Mouse (Mus musculus) forebrain, embryonic 14.5 days (tissue): ENCODE measurements around the gene Slc6a9. TPM values are rescaled to one million over a fixed set of nuclear protein-coding genes. Genes with fewer than 3 reads are reported as not detected.

Experiments used
- ATAC-seq: fragments of 200-750 bp; cut with Nextera tagmentation; 2 replicates; pipeline ENCODE4 v1.8.0; 2017; ENCODE audit warnings: mild to moderate bottlenecking, moderate library complexity
- DNase-seq: peaks from one replicate; pipeline ENCODE4 v3.0.0-alpha.2; 2015; ENCODE audit warnings: low spot score
- H3K27ac ChIP-seq: fragments of 300-500 bp; sonication (generic); 2 replicates; pipeline ENCODE4 v1.5.1; 2014; ENCODE audit warnings: low read depth, mild to moderate bottlenecking, control low read depth, low read length, moderate library complexity
- H3K27me3 ChIP-seq: fragments of 300-500 bp; sonication (generic); replicated peaks from 2 replicates; pipeline ENCODE4 v1.6.1; 2014; ENCODE audit warnings: low read length, control low read depth, mixed read lengths; ENCODE audit not compliant: control insufficient read depth, insufficient read depth
- H3K36me3 ChIP-seq: fragments of 300-500 bp; sonication (generic); 2 replicates; pipeline ENCODE4 v1.6.1; 2014; ENCODE audit warnings: low read length, control low read depth; ENCODE audit not compliant: control insufficient read depth, insufficient read depth
- H3K4me1 ChIP-seq: fragments of 300-500 bp; sonication (generic); 2 replicates; pipeline ENCODE4 v1.6.1; 2014; ENCODE audit warnings: antibody characterized with exemption, low read length, control low read depth; ENCODE audit not compliant: control insufficient read depth, insufficient read depth
- H3K4me2 ChIP-seq: fragments of 300-500 bp; sonication (generic); 2 replicates; pipeline ENCODE4 v1.6.1; 2014; ENCODE audit warnings: mild to moderate bottlenecking, control low read depth, low read length
- H3K4me3 ChIP-seq: fragments of 300-500 bp; sonication (generic); 2 replicates; pipeline ENCODE4 v1.5.1; 2014; ENCODE audit warnings: low read depth, low read length, control low read depth
- H3K9ac ChIP-seq: fragments of 300-500 bp; sonication (generic); 2 replicates; pipeline ENCODE4 v1.6.1; 2014; ENCODE audit warnings: mild to moderate bottlenecking, low read length, control low read depth, moderate library complexity
- H3K9me3 ChIP-seq: fragments of 300-500 bp; sonication (generic); replicated peaks from 2 replicates; pipeline ENCODE4 v1.6.1; 2016; ENCODE audit warnings: low read length, control low read depth, mixed read lengths; ENCODE audit not compliant: control insufficient read depth
- WGBS: fragments of 180-500 bp; shearing (Covaris S2); extraction: QIAGEN DNeasy Blood & Tissue Kit; methylation state at CpG from one replicate; pipeline ENCODE4 v1.1.7; 2014; 5-methylcytosine and 5-hydroxymethylcytosine counted together
- polyA plus RNA-seq: library from polyadenylated mRNA; unstranded; fragments of >200 nt; fragmentation: Nextera tagmentation; extraction: Ambion mirVana; gene quantifications from 2 replicates; pipeline ENCODE4 v1.2.1, GENCODE M21; 2014

The Slc6a9 gene
- 8.0 and 9.6 TPM in 2 replicates for polyA plus RNA-seq

- no peak for ATAC-seq
- H3K27me3 ChIP-seq, result no peaks in the 10 kb centered on the region
- peaks cover 5% of the 10 kb centered on the region for H3K4me1 ChIP-seq
- no peak for DNase-seq
- H3K4me3 ChIP-seq, result peak within 1 kb of the TSS; percentile 71
- no peaks in the 10 kb centered on the region for H3K36me3 ChIP-seq
- H3K4me2 ChIP-seq, result peak within 1 kb of the TSS; percentile 96
- WGBS, result 23% methylated on average over 3 of the region's 3 CpGs
- peak within 1 kb of the TSS; percentile 77 for H3K27ac ChIP-seq
- peak within 1 kb of the TSS; percentile 82 for H3K9ac ChIP-seq
- no peaks in the 10 kb centered on the region for H3K9me3 ChIP-seq
Observed at GRCm38 (mm10) chr4:117834457-117834844, at the start of gene Slc6a9. Slc6a9 (plus strand) TSS chr4:117834506.

GRCm38 (mm10) chr4:117786963-117787362, 47.3 kb upstream of the Slc6a9 start:
- 45% methylated on average over 8 of the region's 8 CpGs for WGBS
- Histone ChIP-seq H3K27me3 (no peaks in the 10 kb centered on the region), H3K36me3 (no peaks in the 10 kb centered on the region), H3K27ac (no peak overlapping the region), H3K4me2 (no peak overlapping the region), H3K9me3 (no peaks in the 10 kb centered on the region), H3K9ac (no peak overlapping the region), H3K4me1 (no peaks in the 10 kb centered on the region), H3K4me3 (no peak overlapping the region)
- peak; percentile 20 for DNase-seq
- ATAC-seq, result 0 out of 2 replicates have a peak, but pooled peaks have one; percentile 23

GRCm38 (mm10) chr4:117788308-117788707, 46.0 kb upstream of the Slc6a9 start:
- Histone ChIP-seq H3K27me3 (no peaks in the 10 kb centered on the region), H3K4me3 (no peak overlapping the region), H3K27ac (no peak overlapping the region), H3K9ac (no peak overlapping the region), H3K36me3 (no peaks in the 10 kb centered on the region), H3K9me3 (no peaks in the 10 kb centered on the region), H3K4me1 (no peaks in the 10 kb centered on the region), H3K4me2 (no peak overlapping the region)
- ATAC-seq (no peak), DNase-seq (no peak)
- 68% methylated on average over 10 of the region's 10 CpGs for WGBS

- no peak for DNase-seq
- Histone ChIP-seq H3K27ac (no peak overlapping the region), H3K36me3 (no peaks in the 10 kb centered on the region), H3K9ac (no peak overlapping the region), H3K27me3 (no peaks in the 10 kb centered on the region), H3K4me2 (no peak overlapping the region), H3K4me1 (no peaks in the 10 kb centered on the region), H3K4me3 (no peak overlapping the region), H3K9me3 (no peaks in the 10 kb centered on the region)
- ATAC-seq, result no peak
- WGBS, result 83% methylated on average over 6 of the region's 6 CpGs
Observed at GRCm38 (mm10) chr4:117799904-117800303, 34.4 kb upstream of the Slc6a9 start.

- DNase-seq (no peak), ATAC-seq (no peak)
- no peak overlapping the region for H3K4me2 ChIP-seq
- no peak overlapping the region for H3K4me3 ChIP-seq
- H3K4me1 ChIP-seq, result no peaks in the 10 kb centered on the region
- H3K27ac ChIP-seq, result no peak overlapping the region
- H3K36me3 ChIP-seq, result no peaks in the 10 kb centered on the region
- H3K27me3 ChIP-seq, result no peaks in the 10 kb centered on the region
- no peaks in the 10 kb centered on the region for H3K9me3 ChIP-seq
- WGBS, result 81% methylated on average over 5 of the region's 5 CpGs
- H3K9ac ChIP-seq, result no peak overlapping the region
Observed at GRCm38 (mm10) chr4:117806992-117807391, 27.3 kb upstream of the Slc6a9 start.

GRCm38 (mm10) chr4:117810933-117811332, 23.4 kb upstream of the Slc6a9 start:
- no peak overlapping the region for H3K4me2 ChIP-seq
- no peaks in the 10 kb centered on the region for H3K27me3 ChIP-seq
- H3K27ac ChIP-seq, result no peak overlapping the region
- H3K9ac ChIP-seq, result no peak overlapping the region
- H3K36me3 ChIP-seq, result no peaks in the 10 kb centered on the region
- ATAC-seq, result no peak
- no peak overlapping the region for H3K4me3 ChIP-seq
- H3K9me3 ChIP-seq, result no peaks in the 10 kb centered on the region
- 73% methylated on average over 2 of the region's 2 CpGs for WGBS
- DNase-seq, result peak; percentile 36
- H3K4me1 ChIP-seq, result no peaks in the 10 kb centered on the region

- H3K27me3 ChIP-seq, result no peaks in the 10 kb centered on the region
- H3K4me1 ChIP-seq, result no peaks in the 10 kb centered on the region
- no peak overlapping the region for H3K27ac ChIP-seq
- WGBS, result 66% methylated on average over 9 of the region's 9 CpGs
- no peak for DNase-seq
- no peak overlapping the region for H3K4me3 ChIP-seq
- no peaks in the 10 kb centered on the region for H3K9me3 ChIP-seq
- H3K4me2 ChIP-seq, result no peak overlapping the region
- no peak overlapping the region for H3K9ac ChIP-seq
- H3K36me3 ChIP-seq, result no peaks in the 10 kb centered on the region
- no peak for ATAC-seq
Observed at GRCm38 (mm10) chr4:117813591-117814192, 20.6 kb upstream of the Slc6a9 start.

- Histone ChIP-seq H3K27ac (no peak overlapping the region), H3K4me1 (no peaks in the 10 kb centered on the region), H3K36me3 (no peaks in the 10 kb centered on the region), H3K9ac (no peak overlapping the region), H3K4me3 (no peak overlapping the region), H3K27me3 (no peaks in the 10 kb centered on the region), H3K9me3 (no peaks in the 10 kb centered on the region), H3K4me2 (no peak overlapping the region)
- ATAC-seq, result no peak
- no peak for DNase-seq
- 64% methylated on average over 4 of the region's 4 CpGs for WGBS
Observed at GRCm38 (mm10) chr4:117814333-117814732, 20.0 kb upstream of the Slc6a9 start.

- H3K4me1 ChIP-seq, result no peaks in the 10 kb centered on the region
- no peak overlapping the region for H3K27ac ChIP-seq
- H3K9ac ChIP-seq, result no peak overlapping the region
- no peaks in the 10 kb centered on the region for H3K9me3 ChIP-seq
- H3K27me3 ChIP-seq, result no peaks in the 10 kb centered on the region
- DNase-seq, result no peak
- WGBS, result 79% methylated on average over 5 of the region's 5 CpGs
- ATAC-seq, result no peak
- no peak overlapping the region for H3K4me3 ChIP-seq
- no peak overlapping the region for H3K4me2 ChIP-seq
- no peaks in the 10 kb centered on the region for H3K36me3 ChIP-seq
Observed at GRCm38 (mm10) chr4:117816776-117817175, 17.5 kb upstream of the Slc6a9 start.
